Mouse (Mus musculus): ENCODE results near the gene H6pd.

- TF ChIP-seq POLR2A (IDR thresholded peaks at IDR 0.05; ENCODE audit: control insufficient read depth, low read depth, low read length) (no peak), CTCF (IDR thresholded peaks at IDR 0.05; ENCODE audit: control insufficient read depth, insufficient read depth, insufficient replicate concordance, low read depth, low read length) (no peak)
These were observed 76.6 kb downstream of the H6pd start for GRCm38 (mm10) chr4:149932108-149932815.

All from testis, adult 2 months (tissue).